Mouse (Mus musculus) kidney, adult 9 months (tissue): ENCODE data around the gene Slco2a1.
"Not testable (repeated sequence)": the region's sequence is repeated elsewhere in the genome, so short reads cannot be mapped to it uniquely, and the experiment has no call there.

Source experiments
- DNase-seq: peaks from one replicate; pipeline ENCODE4 v3.0.0; 2022

Slco2a1 gene

GRCm38 (mm10) chr9:103088661-103089060, 100.1 kb downstream of the Slco2a1 start:
- no peak for DNase-seq

GRCm38 (mm10) chr9:103090116-103090875, 101.8 kb downstream of the Slco2a1 start:
- peak; percentile 91 for DNase-seq

- no peak for DNase-seq
Measured at GRCm38 (mm10) chr9:103091039-103091883, 102.7 kb downstream of the Slco2a1 start.

- peak; percentile 80 for DNase-seq
Measured at GRCm38 (mm10) chr9:103092248-103092647, 103.7 kb downstream of the Slco2a1 start.

GRCm38 (mm10) chr9:103093681-103094080, 105.2 kb downstream of the Slco2a1 start:
- DNase-seq, result no peak

GRCm38 (mm10) chr9:103108341-103108798, 119.9 kb downstream of the Slco2a1 start:
- not testable (repeated sequence) for DNase-seq

GRCm38 (mm10) chr9:103108943-103109670, 120.6 kb downstream of the Slco2a1 start:
- no peak for DNase-seq

- DNase-seq, result no peak
Measured at GRCm38 (mm10) chr9:103109911-103110310, 121.4 kb downstream of the Slco2a1 start.

- no peak for DNase-seq
Measured at GRCm38 (mm10) chr9:103110727-103111501, 122.4 kb downstream of the Slco2a1 start.

GRCm38 (mm10) chr9:103111621-103112470, 123.3 kb downstream of the Slco2a1 start, which contains the start of gene Rab6b:
Gene Rab6b (plus strand): TSS chr9:103111787.
- no peak for DNase-seq

- DNase-seq, result no peak
Measured at GRCm38 (mm10) chr9:103112471-103113271, 124.2 kb downstream of the Slco2a1 start.

GRCm38 (mm10) chr9:103113351-103113750, 124.8 kb downstream of the Slco2a1 start:
- DNase-seq, result no peak

- DNase-seq, result no peak
Measured at GRCm38 (mm10) chr9:103114326-103114725, 125.8 kb downstream of the Slco2a1 start.

- no peak for DNase-seq
Measured at GRCm38 (mm10) chr9:103114901-103115300, 126.4 kb downstream of the Slco2a1 start.

- DNase-seq, result no peak
Measured at GRCm38 (mm10) chr9:103116941-103117340, 128.4 kb downstream of the Slco2a1 start.

- no peak for DNase-seq
Measured at GRCm38 (mm10) chr9:103117495-103117894, 129.0 kb downstream of the Slco2a1 start.

- no peak for DNase-seq
Measured at GRCm38 (mm10) chr9:103117951-103118350, 129.4 kb downstream of the Slco2a1 start.

GRCm38 (mm10) chr9:103118651-103119275, 130.3 kb downstream of the Slco2a1 start:
- DNase-seq, result no peak

- no peak for DNase-seq
Measured at GRCm38 (mm10) chr9:103119781-103120180, 131.3 kb downstream of the Slco2a1 start.

- no peak for DNase-seq
Measured at GRCm38 (mm10) chr9:103120231-103120630, 131.7 kb downstream of the Slco2a1 start.
